Mouse (Mus musculus): Measurements from ENCODE around the gene Stac. TPM values are rescaled to one million over a fixed set of nuclear protein-coding genes. Genes with fewer than 3 reads are reported as not detected.

Stac gene
- total and polyA plus RNA-seq, 3 experiments, result 0.05 TPM; not detected in 2

DNA sequence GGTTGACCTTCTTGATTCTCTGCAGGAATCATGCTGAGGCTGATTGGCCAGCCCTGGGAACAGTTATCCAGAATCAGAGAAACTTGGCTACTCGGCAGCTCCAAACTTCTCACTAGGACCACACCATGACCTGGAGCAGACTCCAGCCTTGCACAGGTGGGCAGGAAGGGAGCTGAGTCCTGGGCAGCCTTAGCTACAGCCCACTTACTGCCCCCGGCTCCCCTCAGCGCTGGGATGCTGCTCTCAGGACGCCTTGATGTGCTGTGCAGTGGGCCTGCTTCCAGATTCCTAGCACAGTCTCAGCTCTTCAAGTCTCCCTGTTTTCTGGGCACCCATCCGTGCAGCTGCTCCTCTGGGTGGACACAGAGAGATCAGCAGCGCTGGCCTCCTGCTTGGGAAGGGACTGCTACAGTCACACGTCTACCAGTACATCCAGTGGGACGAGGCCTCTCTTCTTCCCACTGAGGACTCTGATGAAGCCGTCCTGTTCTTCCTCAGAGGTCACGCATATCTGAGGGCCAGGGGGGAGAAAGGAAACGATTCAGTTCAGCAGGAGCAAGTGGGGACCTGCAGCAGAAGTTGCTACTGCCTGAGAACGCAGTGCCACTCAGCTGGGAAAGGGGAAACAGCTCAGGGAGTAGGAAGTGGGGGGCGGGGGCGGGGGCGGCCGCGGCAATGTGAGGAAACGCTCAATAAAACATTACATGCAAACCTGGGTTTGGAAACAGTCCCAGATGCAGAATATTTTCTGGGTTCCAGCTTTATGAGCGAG is 127.7 kb downstream of the Stac start:
- DNase-seq (ENCODE audit: low spot score), result no peak
- no peak for TF ChIP-seq POLR2AphosphoS5 (IDR thresholded peaks at IDR 0.05; ENCODE audit: insufficient replicate concordance, low read depth, low read length)
- peaks cover 59% of the 10 kb centered on the region for H3K9me3 ChIP-seq (replicated peaks)
- H3K4me1 ChIP-seq (ENCODE audit: insufficient read depth, low read depth, low read length), result no peaks in the 10 kb centered on the region
- H3K4me3 ChIP-seq (ENCODE audit: low read depth, low read length), result no peak overlapping the region
- no peaks in the 10 kb centered on the region for H3K36me3 ChIP-seq (replicated peaks)
- no peaks in the 10 kb centered on the region for H3K27me3 ChIP-seq (ENCODE audit: insufficient read depth, low read length)
- ATAC-seq (ENCODE audit: extremely low read depth, insufficient number of reproducible peaks, low FRiP score, poor library complexity, severe bottlenecking), result no peak

GRCm38 (mm10) chr9:111556699-111557098 is 133.4 kb downstream of the Stac start:
- H3K9me3 ChIP-seq (replicated peaks), result peaks cover 55% of the 10 kb centered on the region
- no peaks in the 10 kb centered on the region for H3K27me3 ChIP-seq (ENCODE audit: insufficient read depth, low read length)
- no peaks in the 10 kb centered on the region for H3K4me1 ChIP-seq (ENCODE audit: insufficient read depth, low read depth, low read length)
- no peaks in the 10 kb centered on the region for H3K36me3 ChIP-seq (replicated peaks)
- no peak for ATAC-seq (ENCODE audit: extremely low read depth, insufficient number of reproducible peaks, low FRiP score, poor library complexity, severe bottlenecking)
- H3K4me3 ChIP-seq (ENCODE audit: low read depth, low read length), result no peak overlapping the region
- TF ChIP-seq GATA2 (IDR thresholded peaks at IDR 0.05; ENCODE audit: borderline replicate concordance, low read depth, low read length) (no peak), GATA1 (IDR thresholded peaks at IDR 0.05; ENCODE audit: borderline replicate concordance, low read length) (no peak), CTCF (IDR thresholded peaks at IDR 0.05; ENCODE audit: low read depth, low read length) (no peak), TAL1 (conservative IDR thresholded peaks at IDR 0.05; ENCODE audit: low read depth, low read length) (no peak), POLR2AphosphoS5 (IDR thresholded peaks at IDR 0.05; ENCODE audit: insufficient replicate concordance, low read depth, low read length) (no peak)
- DNase-seq (ENCODE audit: low spot score), result no peak

DNA sequence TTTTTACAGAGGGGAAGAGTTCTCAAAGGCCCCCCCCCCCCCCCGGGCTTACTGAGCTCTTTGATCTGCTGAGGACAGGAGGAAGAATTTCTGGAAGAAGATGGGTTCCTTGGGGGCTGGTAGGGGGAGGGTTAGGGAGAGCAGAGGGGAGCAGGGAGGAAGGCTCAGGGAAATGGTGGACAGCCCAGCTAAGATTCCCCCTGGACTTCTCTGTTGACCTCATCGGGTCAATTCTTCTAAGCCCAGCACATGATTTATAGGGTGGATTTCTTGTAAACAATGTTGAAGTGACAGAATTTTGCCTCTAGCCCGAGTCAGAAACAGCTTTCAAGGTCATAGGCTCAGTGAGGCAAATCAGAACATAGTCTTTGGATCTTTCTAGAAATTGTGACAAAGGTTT is 137.3 kb downstream of the Stac start:
- Histone ChIP-seq H3K4me1 (ENCODE audit: insufficient read depth, low read depth, low read length) (no peaks in the 10 kb centered on the region), H3K9me3 (replicated peaks) (peaks cover 60% of the 10 kb centered on the region), H3K4me3 (ENCODE audit: low read depth, low read length) (no peak overlapping the region), H3K36me3 (replicated peaks) (no peaks in the 10 kb centered on the region), H3K27me3 (ENCODE audit: insufficient read depth, low read length) (no peaks in the 10 kb centered on the region)
- no peak for ATAC-seq (ENCODE audit: extremely low read depth, insufficient number of reproducible peaks, low FRiP score, poor library complexity, severe bottlenecking)
- TF ChIP-seq POLR2AphosphoS5 (IDR thresholded peaks at IDR 0.05; ENCODE audit: insufficient replicate concordance, low read depth, low read length) (no peak), GATA2 (IDR thresholded peaks at IDR 0.05; ENCODE audit: borderline replicate concordance, low read depth, low read length) (no peak), GATA1 (IDR thresholded peaks at IDR 0.05; ENCODE audit: borderline replicate concordance, low read length) (no peak), TAL1 (conservative IDR thresholded peaks at IDR 0.05; ENCODE audit: low read depth, low read length) (no peak), CTCF (IDR thresholded peaks at IDR 0.05; ENCODE audit: low read depth, low read length) (no peak)
- DNase-seq (ENCODE audit: low spot score), result no peak

DNA sequence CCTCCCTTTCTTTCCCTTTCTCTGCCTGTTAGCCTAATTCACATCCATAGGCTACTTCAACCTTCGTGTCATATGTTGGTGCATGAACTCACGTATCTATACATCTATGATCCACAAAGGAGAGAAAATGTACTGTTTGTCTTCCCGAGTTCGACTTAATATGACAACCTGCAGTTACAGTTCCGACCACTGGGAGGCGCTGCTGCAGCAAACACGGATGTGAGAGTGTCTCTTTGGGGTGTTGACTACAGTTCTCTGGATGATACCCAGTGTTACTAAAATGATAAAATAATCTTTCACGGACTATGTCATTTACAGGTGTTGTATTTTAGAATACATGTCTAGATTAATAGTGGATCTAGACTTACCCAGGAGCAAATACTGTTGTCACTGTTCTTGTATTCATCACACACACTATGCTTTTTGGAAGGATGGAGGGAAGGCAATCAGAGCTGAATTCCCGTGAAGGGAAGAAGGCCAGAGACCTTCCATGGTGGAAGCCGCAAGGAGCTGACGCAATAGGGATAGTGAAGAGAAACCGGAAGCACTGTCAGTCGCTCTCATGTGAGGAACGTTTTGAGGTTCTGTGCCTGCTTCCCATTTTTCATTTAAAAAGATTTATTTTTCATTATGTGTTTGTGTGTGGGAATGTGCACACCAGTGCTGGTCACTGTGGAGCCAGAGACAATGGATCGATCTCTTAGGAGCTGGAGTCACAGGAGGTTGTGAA is 138.5 kb downstream of the Stac start:
- H3K27me3 ChIP-seq (ENCODE audit: insufficient read depth, low read length), result no peaks in the 10 kb centered on the region
- DNase-seq (ENCODE audit: low spot score) (no peak), ATAC-seq (ENCODE audit: extremely low read depth, insufficient number of reproducible peaks, low FRiP score, poor library complexity, severe bottlenecking) (no peak)
- TF ChIP-seq CTCF (IDR thresholded peaks at IDR 0.05; ENCODE audit: low read depth, low read length), result no peak
- TF ChIP-seq POLR2AphosphoS5 (IDR thresholded peaks at IDR 0.05; ENCODE audit: insufficient replicate concordance, low read depth, low read length), result no peak
- TF ChIP-seq GATA2 (IDR thresholded peaks at IDR 0.05; ENCODE audit: borderline replicate concordance, low read depth, low read length), result no peak
- no peak for TF ChIP-seq GATA1 (IDR thresholded peaks at IDR 0.05; ENCODE audit: borderline replicate concordance, low read length)
- no peak for TF ChIP-seq TAL1 (conservative IDR thresholded peaks at IDR 0.05; ENCODE audit: low read depth, low read length)
- H3K36me3 ChIP-seq (replicated peaks), result no peaks in the 10 kb centered on the region
- H3K9me3 ChIP-seq (replicated peaks), result peaks cover 61% of the 10 kb centered on the region
- H3K4me3 ChIP-seq (ENCODE audit: low read depth, low read length), result no peak overlapping the region
- no peaks in the 10 kb centered on the region for H3K4me1 ChIP-seq (ENCODE audit: insufficient read depth, low read depth, low read length)

- TF ChIP-seq POLR2AphosphoS5 (IDR thresholded peaks at IDR 0.05; ENCODE audit: insufficient replicate concordance, low read depth, low read length), result no peak
- no peak for TF ChIP-seq GATA1 (IDR thresholded peaks at IDR 0.05; ENCODE audit: borderline replicate concordance, low read length)
- TF ChIP-seq GATA2 (IDR thresholded peaks at IDR 0.05; ENCODE audit: borderline replicate concordance, low read depth, low read length), result no peak
- TF ChIP-seq TAL1 (conservative IDR thresholded peaks at IDR 0.05; ENCODE audit: low read depth, low read length), result no peak
- no peak for TF ChIP-seq CTCF (IDR thresholded peaks at IDR 0.05; ENCODE audit: low read depth, low read length)
- H3K4me3 ChIP-seq (ENCODE audit: low read depth, low read length), result no peak overlapping the region
- H3K36me3 ChIP-seq (replicated peaks), result no peaks in the 10 kb centered on the region
- H3K9me3 ChIP-seq (replicated peaks), result peaks cover 61% of the 10 kb centered on the region
- no peak for ATAC-seq (ENCODE audit: extremely low read depth, insufficient number of reproducible peaks, low FRiP score, poor library complexity, severe bottlenecking)
- H3K27me3 ChIP-seq (ENCODE audit: insufficient read depth, low read length), result no peaks in the 10 kb centered on the region
- H3K4me1 ChIP-seq (ENCODE audit: insufficient read depth, low read depth, low read length), result no peaks in the 10 kb centered on the region
- no peak for DNase-seq (ENCODE audit: low spot score)
Measured at GRCm38 (mm10) chr9:111550963-111551321, 139.2 kb downstream of the Stac start.

DNA sequence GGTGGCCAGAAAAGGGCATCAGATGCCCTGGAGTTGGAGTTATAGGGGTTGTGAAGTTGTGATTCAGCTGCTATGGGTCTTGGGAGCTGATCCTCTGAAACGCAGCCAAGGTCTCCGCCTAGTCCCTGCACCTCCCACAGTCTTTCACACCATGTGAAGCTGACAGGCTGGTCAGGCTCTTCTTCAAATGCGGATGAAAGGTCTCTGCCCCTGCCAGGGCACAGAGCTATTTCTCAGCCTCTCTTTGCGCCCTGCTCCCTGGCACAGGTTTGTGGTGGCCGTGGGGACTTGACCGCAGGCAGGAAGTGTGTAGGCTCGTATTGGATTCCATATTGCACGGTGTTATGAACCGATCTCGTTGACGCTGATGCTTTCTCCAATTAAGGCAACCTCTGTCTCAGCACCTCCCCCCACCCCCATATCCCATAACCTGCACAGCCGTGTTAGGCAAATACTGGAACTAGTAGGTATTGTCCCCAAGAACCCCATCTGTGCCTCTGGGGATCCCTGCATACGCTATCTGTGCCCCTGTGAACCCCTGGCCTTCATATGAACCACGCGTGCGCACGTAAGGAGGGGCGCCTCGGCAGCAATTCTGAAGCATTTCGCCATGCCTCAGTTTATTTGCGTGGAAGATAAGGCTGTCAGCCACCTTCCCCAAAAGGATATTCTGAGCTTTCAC is 139.7 kb downstream of the Stac start:
- TF ChIP-seq TAL1 (conservative IDR thresholded peaks at IDR 0.05; ENCODE audit: low read depth, low read length) (no peak), GATA2 (IDR thresholded peaks at IDR 0.05; ENCODE audit: borderline replicate concordance, low read depth, low read length) (no peak), CTCF (IDR thresholded peaks at IDR 0.05; ENCODE audit: low read depth, low read length) (no peak), POLR2AphosphoS5 (IDR thresholded peaks at IDR 0.05; ENCODE audit: insufficient replicate concordance, low read depth, low read length) (no peak), GATA1 (IDR thresholded peaks at IDR 0.05; ENCODE audit: borderline replicate concordance, low read length) (no peak)
- no peaks in the 10 kb centered on the region for H3K27me3 ChIP-seq (ENCODE audit: insufficient read depth, low read length)
- DNase-seq (ENCODE audit: low spot score), result no peak
- H3K36me3 ChIP-seq (replicated peaks), result no peaks in the 10 kb centered on the region
- ATAC-seq (ENCODE audit: extremely low read depth, insufficient number of reproducible peaks, low FRiP score, poor library complexity, severe bottlenecking), result no peak
- peaks cover 59% of the 10 kb centered on the region for H3K9me3 ChIP-seq (replicated peaks)
- H3K4me3 ChIP-seq (ENCODE audit: low read depth, low read length), result no peak overlapping the region
- no peaks in the 10 kb centered on the region for H3K4me1 ChIP-seq (ENCODE audit: insufficient read depth, low read depth, low read length)
